Mouse (Mus musculus) embryonic facial prominence, embryonic 11.5 days (tissue): ENCODE measurements at regions not wholly inside any gene's neighbourhood (a gene's known extent, or its start where the extent isn't known, plus 50 kb on each side); places are given as distances from the start of the nearest gene placed in this dataset.

ENCODE experiments used
- ATAC-seq: fragments of 200-750 bp; cut with Nextera tagmentation; replicated peaks from 2 replicates; pipeline ENCODE4 v1.8.0; 2017; ENCODE audit warnings: low read depth; ENCODE audit not compliant: insufficient number of reproducible peaks, low FRiP score, low TSS enrichment
- DNase-seq: peaks from one replicate; pipeline ENCODE4 v3.0.0-alpha.2; 2015; ENCODE audit warnings: low spot score
- H3K27ac ChIP-seq: fragments of 300-500 bp; sonication (generic); replicated peaks from 2 replicates; pipeline ENCODE4 v1.5.1; 2014; ENCODE audit warnings: mild to moderate bottlenecking, low read depth, low read length, control low read depth
- H3K27me3 ChIP-seq: fragments of 300-500 bp; sonication (generic); 2 replicates; pipeline ENCODE4 v1.6.1; 2014; ENCODE audit warnings: mild to moderate bottlenecking, low read length, moderate library complexity, mixed read lengths; ENCODE audit not compliant: control insufficient read depth, insufficient read depth
- H3K36me3 ChIP-seq: fragments of 300-500 bp; sonication (generic); replicated peaks from 2 replicates; pipeline ENCODE4 v1.6.1; 2014; ENCODE audit warnings: low read depth, mild to moderate bottlenecking, low read length, moderate library complexity, mixed read lengths; ENCODE audit not compliant: control insufficient read depth, insufficient read depth
- H3K4me1 ChIP-seq: fragments of 300-500 bp; sonication (generic); 2 replicates; pipeline ENCODE4 v1.6.1; 2014; ENCODE audit warnings: low read length, mixed read lengths; ENCODE audit not compliant: control insufficient read depth, insufficient read depth
- H3K4me2 ChIP-seq: fragments of 300-500 bp; sonication (generic); 2 replicates; pipeline ENCODE4 v1.6.1; 2014; ENCODE audit warnings: low read depth, mild to moderate bottlenecking, control low read depth, low read length, moderate library complexity
- H3K4me3 ChIP-seq: fragments of 300-500 bp; sonication (generic); 2 replicates; pipeline ENCODE4 v1.5.1; 2014; ENCODE audit warnings: low read depth, low read length, control low read depth
- H3K9ac ChIP-seq: fragments of 300-500 bp; sonication (generic); replicated peaks from 2 replicates; pipeline ENCODE4 v1.6.1; 2014; ENCODE audit warnings: mild to moderate bottlenecking, control low read depth, low read length
- H3K9me3 ChIP-seq: fragments of 300-500 bp; sonication (generic); replicated peaks from 2 replicates; pipeline ENCODE4 v1.6.1; 2016; ENCODE audit warnings: mild to moderate bottlenecking, low read length, inconsistent platforms, mixed read lengths; ENCODE audit not compliant: control insufficient read depth
- WGBS: fragments of 180-500 bp; shearing (Covaris S2); extraction: QIAGEN DNeasy Blood & Tissue Kit; methylation state at CpG from one replicate; pipeline ENCODE4 v1.1.7; 2014; 5-methylcytosine and 5-hydroxymethylcytosine counted together

DNA sequence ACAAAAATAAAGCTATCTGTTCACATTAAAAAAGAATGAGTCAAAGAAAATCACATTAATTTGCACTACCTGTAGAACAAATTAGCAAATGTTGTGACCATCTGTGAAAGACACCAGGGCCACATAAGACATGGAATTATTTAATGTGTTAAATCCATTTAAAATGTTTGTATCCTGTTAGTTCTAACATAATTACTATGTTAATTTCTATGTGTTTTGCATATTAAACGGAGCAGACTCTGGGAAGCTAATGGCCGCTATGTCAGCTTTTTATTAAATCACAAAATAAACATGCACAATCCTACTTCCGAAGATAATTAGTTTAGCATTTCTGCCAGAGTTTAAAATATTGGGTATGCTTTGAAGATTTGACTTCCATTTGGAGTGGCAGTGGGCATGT lies 1194.8 kb downstream of the Cdh11 start:
- H3K27ac ChIP-seq, result no peak overlapping the region
- no peaks in the 10 kb centered on the region for H3K4me1 ChIP-seq
- H3K9ac ChIP-seq, result no peak overlapping the region
- no peak overlapping the region for H3K4me3 ChIP-seq
- ATAC-seq (no peak), DNase-seq (no peak)
- WGBS, result 78% methylated on average over 3 of the region's 3 CpGs
- no peak overlapping the region for H3K4me2 ChIP-seq
- no peaks in the 10 kb centered on the region for H3K9me3 ChIP-seq
- H3K27me3 ChIP-seq, result no peaks in the 10 kb centered on the region
- no peaks in the 10 kb centered on the region for H3K36me3 ChIP-seq

DNA sequence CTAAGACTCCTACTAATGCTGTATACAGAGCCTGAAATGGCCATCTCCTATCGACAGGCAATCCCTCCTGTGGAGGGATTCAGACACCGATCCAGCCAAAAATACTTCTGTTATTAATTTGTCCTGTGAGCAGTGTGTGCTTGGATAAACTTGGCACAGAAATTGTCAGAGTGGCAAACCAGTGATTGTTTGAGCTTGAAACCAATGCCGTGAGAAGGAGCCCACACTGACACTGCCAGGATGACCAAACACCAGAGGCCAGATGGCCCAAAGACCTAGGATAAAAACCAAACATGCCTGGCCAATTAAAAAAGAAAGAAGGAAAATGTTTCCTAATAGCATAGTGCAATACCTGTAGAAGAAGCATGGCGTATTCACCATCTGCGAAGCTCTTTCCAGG lies 1221.0 kb downstream of the Cdh11 start:
- DNase-seq, result no peak
- no peaks in the 10 kb centered on the region for H3K4me1 ChIP-seq
- H3K4me2 ChIP-seq, result no peak overlapping the region
- H3K27me3 ChIP-seq, result no peaks in the 10 kb centered on the region
- WGBS, result 79% methylated on average over 5 of the region's 5 CpGs
- H3K9me3 ChIP-seq, result no peaks in the 10 kb centered on the region
- H3K9ac ChIP-seq, result no peak overlapping the region
- ATAC-seq, result no peak
- H3K27ac ChIP-seq, result no peak overlapping the region
- no peaks in the 10 kb centered on the region for H3K36me3 ChIP-seq
- no peak overlapping the region for H3K4me3 ChIP-seq

DNA sequence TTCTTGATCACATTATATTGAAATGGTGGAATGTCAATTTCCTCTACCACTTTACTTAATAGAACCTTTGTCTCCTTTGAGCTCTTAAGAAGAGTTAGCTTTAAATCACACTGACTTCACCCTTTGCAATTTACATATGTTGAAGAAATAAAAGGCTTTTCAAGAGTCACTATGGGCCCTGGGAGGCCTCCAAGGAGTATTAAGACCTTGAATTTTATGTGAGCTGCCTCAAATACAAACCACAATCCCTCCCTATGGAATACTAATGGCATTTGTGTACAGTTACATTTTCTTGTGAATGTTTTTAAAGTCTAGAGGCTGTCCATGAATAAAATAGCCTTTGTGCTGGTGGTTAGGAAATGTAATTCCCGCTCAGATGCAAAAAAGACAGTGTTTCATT lies 1262.7 kb downstream of the Cdh11 start:
- no peak overlapping the region for H3K4me2 ChIP-seq
- no peak overlapping the region for H3K9ac ChIP-seq
- no peaks in the 10 kb centered on the region for H3K36me3 ChIP-seq
- H3K27me3 ChIP-seq, result no peaks in the 10 kb centered on the region
- H3K4me3 ChIP-seq, result no peak overlapping the region
- ATAC-seq (no peak), DNase-seq (no peak)
- 68% methylated on average over 1 of the region's 1 CpGs for WGBS
- no peak overlapping the region for H3K27ac ChIP-seq
- no peaks in the 10 kb centered on the region for H3K4me1 ChIP-seq
- H3K9me3 ChIP-seq, result no peaks in the 10 kb centered on the region

DNA sequence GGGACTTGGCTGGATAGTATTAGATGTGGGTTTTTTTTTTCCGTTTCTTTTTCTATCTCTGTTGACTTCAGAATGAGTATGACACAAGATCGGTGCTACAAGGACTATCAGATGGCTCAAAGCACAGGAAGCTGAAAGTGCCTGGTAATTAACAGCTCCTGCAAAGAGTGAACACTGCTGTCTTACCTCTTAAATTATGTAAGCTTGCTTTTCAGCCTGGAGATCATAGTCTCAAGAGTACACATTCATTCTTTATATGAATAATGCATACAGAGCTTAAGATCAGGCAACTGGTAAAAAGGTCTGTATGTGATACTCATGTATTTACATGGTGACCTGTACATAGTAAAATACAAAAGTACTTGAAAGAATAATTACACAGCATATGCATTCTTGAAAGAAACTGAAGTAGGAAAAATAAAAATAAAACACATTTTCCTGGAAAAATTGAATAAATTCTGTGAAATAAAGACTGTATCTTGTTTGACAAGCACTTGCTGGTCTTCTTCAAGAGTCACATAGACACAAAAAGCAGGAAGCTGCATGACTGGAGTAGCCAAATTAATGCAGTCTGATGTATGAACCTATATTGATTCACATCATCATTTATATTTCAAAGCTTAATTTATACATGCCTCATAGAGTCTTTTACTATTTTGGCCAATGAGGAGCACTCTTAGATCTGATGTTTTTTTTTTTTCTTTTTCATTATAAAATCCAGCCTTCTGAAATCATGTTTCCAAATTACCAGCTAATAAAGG lies 1306.7 kb downstream of the Cdh11 start:
- Histone ChIP-seq H3K4me2 (no peak overlapping the region), H3K27me3 (no peaks in the 10 kb centered on the region), H3K4me1 (no peaks in the 10 kb centered on the region), H3K27ac (no peak overlapping the region), H3K9ac (no peak overlapping the region), H3K36me3 (no peaks in the 10 kb centered on the region), H3K9me3 (no peaks in the 10 kb centered on the region), H3K4me3 (no peak overlapping the region)
- DNase-seq, result no peak
- WGBS, result 84% methylated on average over 2 of the region's 2 CpGs
- no peak for ATAC-seq

DNA sequence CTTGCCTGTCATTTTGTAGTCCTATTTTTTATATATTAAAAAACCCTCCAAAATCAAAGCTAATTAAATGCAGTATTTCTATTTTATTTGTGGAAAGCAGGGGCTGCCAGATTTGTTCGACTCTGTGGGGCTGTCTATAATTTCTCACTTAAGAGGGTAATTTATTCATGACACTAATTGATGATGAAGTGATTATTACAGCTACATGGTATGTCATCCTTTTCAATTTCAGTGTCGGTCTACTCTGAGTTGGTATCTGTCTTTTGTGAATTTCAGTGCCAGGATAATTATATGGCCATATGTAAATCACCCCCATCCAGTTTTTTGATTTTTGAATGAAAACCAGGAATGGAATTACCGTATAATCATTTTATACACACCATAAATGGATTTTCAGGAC lies 1319.1 kb downstream of the Cdh11 start:
- Histone ChIP-seq H3K27me3 (no peaks in the 10 kb centered on the region), H3K9ac (no peak overlapping the region), H3K9me3 (no peaks in the 10 kb centered on the region), H3K4me2 (no peak overlapping the region), H3K4me3 (no peak overlapping the region), H3K27ac (no peak overlapping the region), H3K36me3 (no peaks in the 10 kb centered on the region), H3K4me1 (no peaks in the 10 kb centered on the region)
- DNase-seq (no peak), ATAC-seq (no peak)
- 69% methylated on average over 3 of the region's 3 CpGs for WGBS

DNA sequence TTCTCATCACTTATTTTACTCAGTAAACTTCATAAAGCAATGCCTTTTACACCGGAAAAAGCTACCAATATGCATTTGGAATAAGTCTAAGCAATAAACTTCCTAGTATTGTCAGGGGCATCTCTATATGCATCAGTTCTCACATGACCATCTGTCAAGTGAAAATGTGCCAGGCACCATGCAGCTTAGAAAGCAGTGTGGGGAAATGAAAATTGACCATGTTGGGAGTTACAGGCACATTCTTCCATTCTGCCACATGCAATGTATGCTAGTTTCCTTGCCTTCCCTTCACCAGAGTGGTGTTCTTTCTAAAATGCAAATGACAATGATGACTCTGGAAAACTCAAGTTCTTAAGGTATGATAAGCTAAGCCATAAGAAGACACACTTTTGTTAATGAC lies 1322.9 kb downstream of the Cdh11 start:
- ATAC-seq (no peak), DNase-seq (no peak)
- Histone ChIP-seq H3K36me3 (no peaks in the 10 kb centered on the region), H3K4me3 (no peak overlapping the region), H3K4me1 (no peaks in the 10 kb centered on the region), H3K27me3 (no peaks in the 10 kb centered on the region), H3K9me3 (no peaks in the 10 kb centered on the region), H3K27ac (no peak overlapping the region), H3K9ac (no peak overlapping the region), H3K4me2 (no peak overlapping the region)
- WGBS, result 85% methylated on average over 1 of the region's 1 CpGs

DNA sequence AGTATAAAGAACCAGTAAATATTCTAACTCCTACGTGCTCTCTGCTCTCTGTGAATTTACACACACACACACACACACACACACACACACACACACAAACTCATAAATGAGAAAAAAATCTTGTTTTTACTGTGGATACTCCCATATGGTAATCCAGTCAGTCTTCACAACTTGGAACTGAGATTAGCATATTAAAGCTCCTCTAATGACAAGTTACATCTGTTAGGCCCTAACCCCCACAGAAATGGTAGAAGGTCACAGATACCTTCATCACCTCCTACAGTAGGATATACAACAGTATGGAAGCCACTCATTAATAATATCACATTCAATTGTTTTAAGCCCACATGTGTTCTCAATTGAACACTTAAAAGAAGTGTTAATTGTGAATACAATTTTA lies 1340.7 kb downstream of the Cdh11 start:
- Histone ChIP-seq H3K4me2 (no peak overlapping the region), H3K36me3 (no peaks in the 10 kb centered on the region), H3K27ac (no peak overlapping the region), H3K4me1 (no peaks in the 10 kb centered on the region), H3K27me3 (no peaks in the 10 kb centered on the region), H3K9me3 (no peaks in the 10 kb centered on the region), H3K9ac (no peak overlapping the region), H3K4me3 (no peak overlapping the region)
- DNase-seq (no peak), ATAC-seq (no peak)
- WGBS, result 93% methylated on average over 1 of the region's 1 CpGs

DNA sequence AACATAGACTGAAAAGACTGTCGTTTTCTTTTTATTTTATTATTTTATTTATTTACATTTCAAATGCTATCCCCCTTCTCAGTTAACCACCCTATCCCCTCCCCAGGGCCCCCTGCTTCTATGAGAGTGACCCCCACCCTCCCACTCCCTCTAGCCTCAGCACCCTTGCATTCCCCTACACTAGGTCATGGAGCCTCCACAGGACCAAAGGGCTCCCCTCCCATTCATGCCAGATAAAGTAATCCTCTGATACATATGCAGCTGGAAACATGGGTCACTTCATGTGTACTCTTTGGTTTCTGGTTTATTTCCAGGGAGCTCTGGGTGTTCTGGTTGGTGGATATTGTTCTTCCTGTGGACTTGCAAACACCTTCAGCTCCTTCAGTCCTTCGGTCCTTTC lies 1342.9 kb downstream of the Cdh11 start:
- Histone ChIP-seq H3K9me3 (no peaks in the 10 kb centered on the region), H3K9ac (no peak overlapping the region), H3K4me3 (no peak overlapping the region), H3K27ac (no peak overlapping the region), H3K36me3 (no peaks in the 10 kb centered on the region), H3K27me3 (no peaks in the 10 kb centered on the region), H3K4me1 (no peaks in the 10 kb centered on the region), H3K4me2 (no peak overlapping the region)
- ATAC-seq, result no peak
- 94% methylated on average over 2 of the region's 2 CpGs for WGBS
- DNase-seq, result no peak
